Mouse (Mus musculus) heart, postnatal 36 days (tissue): Measurements from ENCODE around the gene 6430531B16Rik. TPM values are rescaled to one million over a fixed set of nuclear protein-coding genes. Genes with fewer than 3 reads are reported as not detected.
A peak's percentile ranks its signal among the peaks of the same experiment; 100 is the strongest.

Experiments used
- DNase-seq, 2 experiments: peaks; one replicate each; pipeline ENCODE4 v3.0.0; 2021 to 2022
- intact Hi-C: fragments of 180-260 bp; cut with DNase I; formaldehyde crosslinking; loops from one replicate; pipeline ENCODE4 v1.15.1; 2025
- total RNA-seq, 2 experiments: library from RNA; stranded (reverse); gene quantifications; 2 replicates each; pipeline ENCODE4 v1.2.3; 2021

Gene 6430531B16Rik
- total RNA-seq, 2 experiments from 2014 or later: not detected

DNA sequence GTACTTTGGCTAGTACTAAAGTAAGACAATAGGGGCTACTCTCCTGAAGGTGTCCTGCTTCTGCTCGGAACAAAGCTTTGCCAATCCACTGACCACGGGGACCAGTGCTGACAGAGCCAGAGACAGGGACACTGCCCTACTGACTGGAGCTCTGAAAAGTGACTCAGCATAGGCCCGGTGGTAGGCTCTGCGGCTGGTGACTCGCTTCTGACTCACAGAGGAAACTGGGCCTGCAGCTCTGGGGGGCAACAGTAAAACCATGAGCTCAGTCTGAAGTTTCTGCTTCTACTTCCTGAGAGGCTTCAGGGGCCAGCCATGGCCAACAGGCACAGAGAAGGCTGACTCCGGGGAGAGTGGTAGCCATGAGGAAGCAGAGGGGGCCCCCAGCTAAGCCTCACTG is 7.1 kb downstream of the 6430531B16Rik start:
- DNase-seq: no peak
- intact Hi-C loops: no loop called here

DNA sequence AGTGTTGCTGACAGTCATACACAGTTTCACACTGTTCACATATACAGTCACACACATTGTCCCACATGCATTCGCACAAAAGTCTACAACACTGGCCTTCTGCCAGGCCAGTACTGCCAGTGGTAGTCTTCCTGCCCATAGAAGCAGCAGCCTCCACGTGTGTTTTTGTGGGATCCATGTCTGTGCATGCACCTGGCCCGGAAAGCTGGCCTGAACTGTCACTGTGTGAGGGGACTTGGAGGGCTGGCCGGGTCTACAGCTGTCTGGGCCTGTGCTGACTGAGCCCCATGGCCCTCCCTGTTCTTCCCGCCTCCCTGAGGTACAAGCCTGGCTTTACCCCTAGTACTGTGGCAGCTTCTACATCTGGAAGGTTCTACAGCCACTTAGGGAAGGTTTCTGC is 7.6 kb downstream of the 6430531B16Rik start:
- no peak for DNase-seq
- intact Hi-C loops: no loop called here

DNA sequence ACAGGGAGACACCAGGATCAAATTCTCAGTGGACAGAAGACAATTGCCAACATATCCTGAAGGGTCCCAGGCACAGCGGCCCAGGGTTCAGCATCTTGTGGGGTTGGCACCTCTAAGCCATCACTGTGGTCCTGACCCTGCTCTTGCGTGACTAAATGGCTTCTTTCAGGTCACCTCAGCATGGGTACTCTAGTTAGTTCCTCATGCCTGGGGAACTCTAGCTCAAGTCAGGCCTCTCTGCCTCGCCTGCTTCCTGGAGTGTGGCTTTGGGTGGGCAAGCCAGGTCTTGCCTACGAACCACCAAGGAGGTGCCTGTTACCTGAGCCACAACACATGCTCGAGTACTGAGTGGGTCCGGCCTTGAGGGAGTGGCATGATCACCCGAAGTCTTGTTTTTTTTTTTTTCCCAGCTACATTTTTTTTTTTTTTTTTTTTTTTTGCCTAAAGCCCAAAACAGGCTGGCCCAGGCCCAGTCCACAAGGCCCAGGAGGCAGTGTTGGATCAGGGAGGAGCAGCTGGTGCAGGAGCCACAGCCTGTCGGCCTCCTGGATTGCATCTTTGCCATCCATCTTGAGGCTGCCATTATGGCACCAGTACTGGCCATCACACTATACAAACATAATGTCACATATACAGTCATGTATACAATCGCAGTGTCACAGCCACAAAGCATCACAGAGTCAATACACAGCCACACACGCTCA is 8.2 kb downstream of the 6430531B16Rik start:
- intact Hi-C loops: no loop called here

DNA sequence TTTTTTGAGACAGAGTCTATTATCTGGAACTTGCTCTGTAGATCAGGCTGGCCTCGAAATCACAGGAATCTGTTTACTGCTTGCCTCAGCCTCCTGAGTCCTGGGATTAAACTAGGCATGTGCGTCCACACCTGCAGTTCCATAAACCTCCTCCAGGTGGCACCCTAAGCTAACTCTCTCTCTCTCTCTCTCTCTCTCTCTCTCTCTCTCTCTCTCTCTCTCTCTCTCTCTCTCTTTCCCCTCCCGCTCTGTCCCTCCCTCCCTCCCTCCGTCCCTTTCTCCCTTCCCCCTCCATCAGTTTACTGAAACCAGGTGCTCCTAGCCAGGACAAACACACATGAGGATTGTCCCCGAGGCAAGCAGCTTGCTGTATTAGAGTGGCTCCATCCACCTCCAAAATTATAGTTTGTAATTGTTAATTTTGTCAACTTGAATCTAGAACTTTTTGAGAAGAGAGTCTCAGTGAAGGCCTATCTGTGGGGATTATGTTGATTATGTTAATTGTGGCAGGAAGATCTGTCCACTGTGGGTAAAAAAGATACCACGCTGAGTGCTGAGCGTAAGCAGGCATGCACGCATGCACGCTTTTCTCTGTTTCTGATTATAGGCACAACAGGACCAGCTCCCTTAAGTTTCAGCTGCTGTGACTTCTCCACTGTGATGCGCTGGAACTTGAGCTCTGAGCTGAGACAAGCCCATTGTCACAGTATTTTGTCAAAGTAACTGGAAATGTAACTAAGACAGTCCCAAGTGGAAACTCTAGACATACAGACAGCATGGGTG is 9.0 kb downstream of the 6430531B16Rik start:
- DNase-seq: peak; percentile 75 to 85
- intact Hi-C loops: loop anchor here (1.0 to 5.0 kb wide), 3 partner anchors 25 to 173 kb away; no protein-coding TSS in a partner anchor

More for the DNA sequence above, 8.2 kb downstream of the 6430531B16Rik start:
- no peak for DNase-seq

DNA sequence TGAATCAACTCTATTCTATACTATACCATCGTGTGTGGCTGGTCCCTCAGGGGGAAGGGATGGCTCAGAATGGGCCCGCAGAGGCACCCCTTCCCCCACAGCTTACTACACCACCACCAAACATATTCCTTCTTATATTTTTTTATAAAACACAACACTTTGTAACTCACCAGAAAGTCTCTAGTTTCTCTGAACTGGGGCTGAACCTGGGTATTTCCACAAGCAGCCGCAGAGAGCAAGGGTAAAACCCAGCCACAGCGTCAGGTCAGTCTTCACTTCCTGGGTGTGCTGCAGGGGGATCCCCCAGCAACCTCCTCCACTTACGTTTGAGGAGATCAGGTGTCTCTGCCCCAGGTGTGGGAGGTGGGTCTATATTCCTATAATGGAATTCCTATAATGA is 10.1 kb downstream of the 6430531B16Rik start:
- no peak for DNase-seq
- intact Hi-C loops: loop anchor here (5.0 kb wide), 1 partner anchor 174 kb away; no protein-coding TSS in a partner anchor

DNA sequence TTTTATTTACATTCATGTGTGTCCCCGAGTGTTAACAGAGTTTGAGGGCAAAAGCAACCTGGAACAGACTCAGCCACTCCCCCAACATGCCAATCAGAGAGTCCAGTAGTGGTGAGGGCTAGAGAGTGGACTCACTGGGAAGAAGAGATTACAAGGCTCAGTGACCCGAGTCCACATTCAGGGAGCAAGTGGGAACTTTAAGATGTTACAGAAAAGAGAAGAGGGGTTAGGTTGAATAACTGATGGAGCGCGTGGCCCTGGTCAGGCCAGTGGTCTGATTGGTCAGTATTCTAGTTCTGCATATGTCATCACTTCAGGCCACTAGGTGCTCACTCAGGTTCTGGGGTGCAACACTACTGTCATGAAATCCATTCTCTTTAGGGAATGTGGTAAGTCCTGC is 11.4 kb downstream of the 6430531B16Rik start:
- intact Hi-C loops: loop anchor here (5.0 kb wide), 1 partner anchor 175 kb away; no protein-coding TSS in a partner anchor

DNA sequence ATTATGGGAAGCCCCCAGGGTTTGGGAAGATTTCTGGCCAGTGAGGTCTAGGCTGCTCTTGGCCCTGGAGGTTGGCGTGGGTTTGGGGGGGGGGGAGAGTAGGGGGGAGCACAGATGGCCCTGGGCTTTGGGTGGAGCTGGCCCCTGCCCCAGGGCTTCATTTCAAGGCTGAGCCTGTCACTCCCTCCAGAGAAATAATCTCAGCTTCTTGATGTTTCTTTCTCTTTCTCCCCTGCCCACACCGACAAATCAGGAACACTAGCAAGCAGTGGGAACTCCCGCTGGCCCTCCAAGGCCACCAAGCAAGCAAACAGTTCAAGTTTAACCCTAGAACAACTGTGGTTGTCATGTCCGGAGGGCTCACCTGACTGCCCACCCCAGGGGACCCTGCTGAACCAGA is 14.7 kb downstream of the 6430531B16Rik start:
- intact Hi-C loops: no loop called here
- no peak for DNase-seq

More for the DNA sequence above, 11.4 kb downstream of the 6430531B16Rik start:
- DNase-seq: no peak

DNA sequence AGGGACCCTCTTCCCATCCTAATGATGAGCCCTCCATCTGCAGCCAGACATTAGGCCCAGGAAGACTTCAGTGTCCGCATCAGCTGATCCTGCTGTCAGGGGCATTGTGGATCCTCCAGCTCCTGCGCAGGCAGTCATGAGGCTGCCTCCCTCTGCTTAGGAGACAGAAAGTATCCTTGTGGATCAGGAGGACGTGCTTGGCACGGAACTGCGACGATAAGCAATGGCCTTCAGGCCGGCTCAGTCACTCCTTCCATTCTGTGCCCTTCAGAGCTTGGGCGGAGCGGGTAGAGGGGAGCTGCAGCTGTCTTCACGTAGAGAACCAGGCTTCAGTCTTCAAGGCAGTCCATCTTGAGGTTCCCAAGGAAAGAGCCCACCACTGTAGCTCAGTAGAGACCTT is 17.4 kb downstream of the 6430531B16Rik start:
- no peak for DNase-seq
- intact Hi-C loops: no loop called here

DNA sequence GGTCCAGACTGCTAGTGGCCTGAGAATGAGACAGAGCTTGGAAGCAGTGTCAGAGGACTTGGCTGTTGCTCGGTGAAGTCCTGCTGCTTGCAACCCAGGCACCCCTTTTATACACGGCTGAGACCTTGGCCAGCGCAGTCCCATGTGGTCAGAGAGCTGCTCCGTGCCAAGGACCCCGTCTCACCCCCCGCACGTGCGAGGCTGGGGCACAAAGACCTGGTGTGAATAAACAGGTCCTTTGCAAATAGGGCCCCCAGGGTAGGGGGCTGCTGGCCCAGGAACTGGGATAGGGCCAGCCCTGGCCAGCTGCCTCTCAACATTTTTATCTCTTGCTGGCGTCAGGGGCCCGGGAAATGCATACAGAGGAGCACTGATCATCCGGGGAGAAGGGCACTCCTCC is 20.6 kb downstream of the 6430531B16Rik start:
- DNase-seq: no peak
- intact Hi-C loops: no loop called here

DNA sequence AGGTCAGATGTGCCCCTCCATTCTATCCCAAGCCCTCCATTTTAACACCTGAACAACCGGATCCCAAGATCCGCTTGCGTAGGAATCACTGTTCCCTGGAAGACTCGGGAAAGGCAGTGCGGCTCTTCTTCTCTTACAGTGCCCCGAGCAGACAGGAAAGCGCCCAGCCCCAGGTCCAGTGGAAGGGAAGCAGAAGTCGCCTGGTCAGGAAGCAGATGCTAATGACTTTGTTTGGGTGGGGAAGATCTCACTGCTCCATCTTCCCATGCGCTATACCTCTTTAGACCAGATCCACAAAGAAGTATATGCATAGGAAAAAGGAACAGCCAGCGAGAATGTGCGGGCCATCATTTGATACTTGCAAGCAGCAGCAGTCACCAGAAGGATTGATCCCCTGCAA is 21.1 kb downstream of the 6430531B16Rik start:
- DNase-seq: no peak
- intact Hi-C loops: no loop called here

DNA sequence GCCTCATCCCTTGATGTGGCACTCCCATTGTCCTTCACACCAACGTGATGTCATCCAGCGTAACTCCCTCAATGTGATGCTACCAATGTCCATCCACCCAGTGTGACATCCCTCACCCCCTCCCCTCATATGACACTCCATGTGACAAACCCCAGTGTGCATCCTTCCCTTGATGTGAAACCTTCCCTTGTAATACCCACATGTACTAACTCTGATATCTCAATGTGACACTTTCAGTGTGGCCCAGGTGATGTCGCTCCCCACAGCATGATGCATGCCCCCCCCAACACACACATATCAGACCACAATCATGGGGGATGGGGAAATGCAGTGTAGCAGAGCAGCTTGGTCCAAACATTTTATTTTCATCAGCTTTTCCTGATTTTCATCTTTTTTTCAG is 21.9 kb downstream of the 6430531B16Rik start:
- intact Hi-C loops: no loop called here
- DNase-seq: no peak

DNA sequence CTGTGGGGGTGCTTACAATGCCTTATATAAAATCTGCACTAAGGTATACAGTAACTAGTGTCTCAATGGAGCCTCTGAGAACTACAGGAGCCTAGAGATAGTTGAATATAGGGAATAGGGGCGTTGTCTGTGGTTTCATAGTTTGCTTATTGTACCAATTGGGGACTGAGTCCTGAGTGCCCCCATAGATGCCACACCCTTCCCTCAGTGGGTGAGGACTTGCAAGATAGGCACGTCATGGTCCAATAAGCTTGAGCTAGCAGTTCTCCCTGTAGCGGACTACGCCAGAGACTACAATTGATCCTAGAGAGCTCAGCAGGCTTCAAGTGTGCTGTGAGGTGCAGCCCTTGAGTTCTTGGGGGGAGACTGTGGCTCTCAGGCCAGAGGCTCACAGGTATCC is 23.1 kb downstream of the 6430531B16Rik start:
- intact Hi-C loops: no loop called here
- DNase-seq: no peak

DNA sequence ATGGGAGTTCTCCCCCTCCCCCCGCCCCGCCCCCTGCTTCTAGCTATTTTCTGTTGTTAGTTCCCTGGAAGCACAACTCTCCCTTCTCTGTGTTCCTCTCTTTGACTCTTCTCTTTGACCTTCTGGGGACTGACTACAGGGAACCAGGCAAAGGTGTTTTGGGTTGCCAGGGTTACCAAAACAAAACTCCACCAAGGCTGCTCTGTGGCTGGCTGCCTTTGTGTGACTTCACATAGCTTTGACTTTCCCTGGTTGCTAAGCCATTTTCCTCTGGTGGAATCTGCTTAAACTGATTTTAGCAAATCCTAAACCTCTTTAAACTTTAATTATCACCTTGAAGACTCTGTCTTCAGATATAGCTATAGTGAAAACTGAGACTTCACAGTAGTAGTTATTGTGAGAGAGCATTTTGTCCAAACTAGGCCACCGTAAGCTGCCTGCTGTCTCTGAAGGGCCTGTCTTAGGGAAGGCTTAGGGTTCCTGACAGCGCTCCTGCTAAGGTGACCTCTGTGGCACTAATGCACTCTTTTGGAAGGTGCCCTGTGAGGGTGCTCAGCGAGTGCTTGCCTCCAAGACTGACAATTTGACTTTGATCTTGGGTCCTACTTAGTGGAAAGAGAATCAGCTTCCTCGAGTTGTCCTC is 26.4 kb downstream of the 6430531B16Rik start:
- intact Hi-C loops: no loop called here
- DNase-seq: no peak

DNA sequence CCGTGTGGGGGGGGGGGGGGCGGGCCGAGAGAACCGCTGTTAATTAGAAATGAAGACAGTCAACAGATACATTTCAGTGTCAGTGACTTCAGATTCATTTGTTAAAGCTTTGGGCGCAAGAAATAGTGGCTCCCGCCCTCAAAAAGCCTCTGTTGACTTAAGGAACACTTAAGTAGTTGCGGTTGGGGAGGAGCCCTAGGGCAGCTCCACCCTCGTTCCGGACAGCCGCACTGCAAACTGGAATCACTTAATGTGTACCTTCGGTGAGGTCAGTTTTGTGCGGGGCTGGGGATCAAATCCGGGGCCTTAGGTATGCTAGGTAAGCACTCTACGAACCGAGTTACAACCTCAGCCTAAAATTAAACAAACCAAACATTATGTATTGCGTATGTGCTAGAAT is 27.5 kb downstream of the 6430531B16Rik start:
- DNase-seq: peak in 1 of 2 experiments; percentile 19
- intact Hi-C loops: no loop called here

DNA sequence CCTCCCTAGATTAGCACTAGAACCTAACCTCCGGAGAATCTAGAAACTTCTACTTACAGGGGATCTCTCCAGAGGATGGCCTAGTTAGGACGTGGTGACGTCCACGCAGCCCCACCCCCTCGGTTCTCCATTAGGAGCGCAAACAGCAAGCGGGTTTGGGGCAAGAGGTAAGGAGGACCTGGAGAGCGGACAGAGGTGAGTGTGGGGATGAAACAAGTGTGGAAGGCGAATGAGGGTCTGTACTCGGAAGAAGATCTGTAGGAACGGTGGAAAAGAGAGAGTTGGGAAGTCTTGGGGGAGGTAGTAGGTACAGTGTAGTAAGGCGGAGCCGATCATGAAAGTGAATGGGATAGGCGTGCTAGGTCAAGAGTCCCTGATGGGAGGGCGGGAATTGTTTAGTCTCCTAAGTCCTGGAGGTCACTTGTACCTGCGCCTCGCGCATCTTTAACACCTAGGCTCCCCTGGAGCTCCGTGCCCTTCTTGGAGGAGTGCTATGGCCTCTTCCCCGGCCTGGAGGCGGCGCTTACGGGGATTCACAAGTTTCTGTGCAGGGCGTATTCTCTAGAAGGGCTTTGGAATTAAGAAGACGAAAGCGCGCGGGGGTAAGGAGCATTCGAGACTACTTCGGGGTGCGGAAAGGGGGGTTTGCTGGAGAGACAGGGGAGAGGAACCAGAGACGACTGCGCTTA is 28.1 kb downstream of the 6430531B16Rik start:
- intact Hi-C loops: no loop called here
- DNase-seq: peak; percentile 60

DNA sequence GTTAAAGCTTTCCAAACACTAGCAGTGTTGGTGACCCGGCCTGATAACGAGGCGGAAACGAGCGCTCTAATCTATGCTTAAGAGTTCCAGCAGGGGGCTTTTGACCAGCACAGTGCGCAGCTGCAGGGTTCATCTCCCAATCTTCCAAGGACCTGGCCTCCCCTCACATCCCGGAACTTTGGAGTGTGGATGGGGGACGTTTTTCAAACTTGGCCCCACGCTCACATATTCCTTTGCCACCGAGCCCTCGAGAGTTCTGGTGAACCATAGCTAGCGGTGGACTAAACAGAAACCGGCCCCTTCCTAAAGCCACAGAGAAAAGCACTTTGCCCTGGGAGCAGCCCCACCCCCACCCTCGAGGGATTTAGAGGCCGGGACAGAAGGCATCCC is 28.7 kb downstream of the 6430531B16Rik start:
- peak; percentile 44 to 49 for DNase-seq
- intact Hi-C loops: no loop called here

DNA sequence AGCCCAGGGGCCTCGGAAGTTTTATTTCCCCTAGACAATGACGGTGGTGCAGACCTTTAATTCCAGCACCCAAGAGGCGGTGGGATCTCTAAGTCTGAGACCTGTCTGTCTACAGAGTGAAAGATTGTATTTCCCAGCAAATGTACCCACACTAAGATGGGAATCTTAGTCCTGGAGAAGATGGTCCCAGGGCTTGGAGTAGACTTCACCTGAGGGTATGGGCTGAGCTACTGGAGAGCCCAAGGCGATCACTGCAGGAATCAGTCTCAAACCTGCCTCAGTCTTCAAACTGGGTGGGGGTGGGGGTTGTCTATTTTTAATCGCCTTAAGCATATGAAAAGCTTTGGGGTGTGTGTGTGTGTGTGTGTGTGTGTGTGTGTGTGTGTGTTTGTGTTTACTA is 32.5 kb downstream of the 6430531B16Rik start:
- intact Hi-C loops: no loop called here
- no peak for DNase-seq

DNA sequence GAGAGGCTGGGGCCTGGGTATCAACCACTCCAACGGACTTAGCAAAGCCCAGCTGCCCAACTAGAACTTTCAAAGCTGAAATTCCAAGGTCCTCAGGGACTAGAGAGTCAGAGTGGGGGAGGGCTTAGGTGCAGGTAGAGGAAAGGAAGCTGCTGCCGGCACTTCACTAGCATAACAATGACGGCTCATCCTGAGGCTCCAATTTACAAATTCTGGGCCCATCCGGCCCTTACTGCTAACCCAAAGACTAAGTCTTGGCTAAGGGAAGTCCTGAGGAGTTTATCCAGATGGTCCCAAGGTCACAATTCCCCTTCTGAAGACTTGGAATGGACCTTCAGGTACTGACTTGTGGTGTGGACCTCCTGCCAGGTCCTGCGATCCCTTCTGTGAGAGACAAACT is 33.0 kb downstream of the 6430531B16Rik start:
- intact Hi-C loops: no loop called here

DNA sequence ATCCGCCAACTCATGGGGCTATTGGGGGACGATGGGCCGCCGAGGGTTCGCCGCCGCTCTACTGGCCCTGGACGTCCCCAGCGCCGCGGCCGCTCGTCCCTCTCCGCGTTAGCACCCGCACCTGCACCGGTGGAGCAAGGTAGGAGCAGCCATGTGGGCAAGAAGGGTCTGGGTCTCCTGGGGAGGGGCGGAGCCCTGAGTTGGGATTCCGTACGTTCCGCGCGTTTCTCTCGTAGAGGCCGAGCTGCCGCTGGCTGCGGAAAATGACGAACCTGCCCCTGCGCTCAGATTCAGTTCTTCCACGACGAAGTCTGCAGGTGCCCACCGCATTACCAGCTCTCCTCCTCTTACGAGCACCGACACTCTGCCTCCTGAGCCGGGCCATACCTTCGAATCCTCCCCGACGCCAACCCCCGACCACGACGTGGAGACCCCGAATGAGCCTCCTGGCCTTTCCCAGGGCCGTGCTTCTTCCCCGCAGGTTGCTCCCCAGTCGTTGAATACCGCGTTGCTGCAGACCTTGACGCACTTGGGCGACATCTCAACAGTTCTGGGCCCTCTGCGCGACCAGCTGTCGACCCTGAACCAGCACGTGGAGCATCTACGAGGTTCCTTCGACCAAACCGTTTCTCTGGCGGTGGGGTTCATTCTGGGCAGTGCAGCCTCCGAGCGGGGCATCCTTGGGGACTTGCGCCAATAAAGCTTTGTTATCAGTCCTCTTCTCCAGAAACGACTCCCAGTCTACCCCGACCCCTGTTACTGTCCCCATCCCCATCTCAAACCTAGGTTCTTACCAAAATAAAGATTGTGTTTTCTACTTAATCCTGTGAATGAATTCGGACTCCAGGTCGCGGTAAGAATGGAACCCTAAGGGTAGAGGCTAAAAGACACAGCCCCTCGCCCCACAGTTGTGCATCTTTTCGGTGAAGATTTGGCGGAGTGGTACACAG is 34.0 kb downstream of the 6430531B16Rik start:
- intact Hi-C loops: no loop called here
- DNase-seq: no peak

More for the DNA sequence above, 33.0 kb downstream of the 6430531B16Rik start:
- no peak for DNase-seq
